Mouse (Mus musculus): ENCODE data around the gene Lcn3. TPM values are rescaled to one million over a fixed set of nuclear protein-coding genes. Genes with fewer than 3 reads are reported as not detected.
A peak's percentile ranks its signal among the peaks of the same experiment; 100 is the strongest.
"Not testable (repeated sequence)": the region's sequence is repeated elsewhere in the genome, so short reads cannot be mapped to it uniquely, and the experiment has no call there.

The Lcn3 gene
- not detected in 2 replicates for polyA plus RNA-seq (2015; fragmentation: Nextera tagmentation; extraction: Ambion mirVana)

GRCm38 (mm10) chr2:25765269-25765668, at the start of gene Lcn3:
Lcn3 (plus strand) TSS chr2:25765569.
- Histone ChIP-seq H3K9me3 (ENCODE audit: low read length) (no peaks in the 10 kb centered on the region), H3K4me2 (replicated peaks; ENCODE audit: low read depth, low read length) (no peak within 1 kb of the TSS), H3K27me3 (ENCODE audit: insufficient read depth, low read length) (no peaks in the 10 kb centered on the region), H3K9ac (replicated peaks; ENCODE audit: low read length) (no peak within 1 kb of the TSS), H3K4me1 (ENCODE audit: insufficient read depth, low read length) (no peaks in the 10 kb centered on the region), H3K4me3 (ENCODE audit: low read length) (no peak within 1 kb of the TSS), H3K36me3 (ENCODE audit: insufficient read depth, low read length) (no peaks in the 10 kb centered on the region), H3K27ac (ENCODE audit: low read length) (no peak within 1 kb of the TSS)
- no peak for ATAC-seq (ENCODE audit: low FRiP score, low TSS enrichment)
- 44% methylated on average over 2 of the region's 2 CpGs for WGBS

GRCm38 (mm10) chr2:25717222-25717621, 48.1 kb upstream of the Lcn3 start:
- H3K4me3 ChIP-seq (ENCODE audit: low read length): no peak overlapping the region
- ATAC-seq (ENCODE audit: low FRiP score, low TSS enrichment): no peak
- no peak overlapping the region for H3K27ac ChIP-seq (ENCODE audit: low read length)
- no peaks in the 10 kb centered on the region for H3K4me1 ChIP-seq (ENCODE audit: insufficient read depth, low read length)
- no peaks in the 10 kb centered on the region for H3K9me3 ChIP-seq (ENCODE audit: low read length)
- no peaks in the 10 kb centered on the region for H3K36me3 ChIP-seq (ENCODE audit: insufficient read depth, low read length)
- no peak overlapping the region for H3K9ac ChIP-seq (replicated peaks; ENCODE audit: low read length)
- H3K4me2 ChIP-seq (replicated peaks; ENCODE audit: low read depth, low read length): no peak overlapping the region
- no peaks in the 10 kb centered on the region for H3K27me3 ChIP-seq (ENCODE audit: insufficient read depth, low read length)

GRCm38 (mm10) chr2:25733199-25733930, 32.0 kb upstream of the Lcn3 start:
- WGBS: 18% methylated on average over 2 of the region's 2 CpGs
- Histone ChIP-seq H3K9ac (replicated peaks; ENCODE audit: low read length) (no peak overlapping the region), H3K9me3 (ENCODE audit: low read length) (no peaks in the 10 kb centered on the region), H3K4me3 (ENCODE audit: low read length) (no peak overlapping the region), H3K4me1 (ENCODE audit: insufficient read depth, low read length) (no peaks in the 10 kb centered on the region), H3K4me2 (replicated peaks; ENCODE audit: low read depth, low read length) (no peak overlapping the region), H3K36me3 (ENCODE audit: insufficient read depth, low read length) (no peaks in the 10 kb centered on the region), H3K27ac (ENCODE audit: low read length) (peak overlapping the region; percentile 37; the same call in 1 of the 2 replicates), H3K27me3 (ENCODE audit: insufficient read depth, low read length) (no peaks in the 10 kb centered on the region)
- ATAC-seq (ENCODE audit: low FRiP score, low TSS enrichment): peak; percentile 27; the same call in 1 of the 2 replicates

GRCm38 (mm10) chr2:25736709-25737108, 28.7 kb upstream of the Lcn3 start, which contains the start of gene Obp2b:
Obp2b (plus strand) TSS chr2:25737009.
- ATAC-seq (ENCODE audit: low FRiP score, low TSS enrichment); H3K9ac ChIP-seq (replicated peaks; ENCODE audit: low read length): not testable (repeated sequence)
- 74% methylated on average over 3 of the region's 3 CpGs for WGBS

GRCm38 (mm10) chr2:25741671-25742070, 23.7 kb upstream of the Lcn3 start:
- WGBS: 76% methylated on average over 1 of the region's 1 CpGs
- no peak overlapping the region for H3K4me2 ChIP-seq (replicated peaks; ENCODE audit: low read depth, low read length)
- H3K4me1 ChIP-seq (ENCODE audit: insufficient read depth, low read length): no peaks in the 10 kb centered on the region
- no peak overlapping the region for H3K27ac ChIP-seq (ENCODE audit: low read length)
- no peak overlapping the region for H3K9ac ChIP-seq (replicated peaks; ENCODE audit: low read length)
- H3K27me3 ChIP-seq (ENCODE audit: insufficient read depth, low read length): no peaks in the 10 kb centered on the region
- H3K9me3 ChIP-seq (ENCODE audit: low read length): no peaks in the 10 kb centered on the region
- no peak overlapping the region for H3K4me3 ChIP-seq (ENCODE audit: low read length)
- ATAC-seq (ENCODE audit: low FRiP score, low TSS enrichment): no peak
- no peaks in the 10 kb centered on the region for H3K36me3 ChIP-seq (ENCODE audit: insufficient read depth, low read length)

More at GRCm38 (mm10) chr2:25736709-25737108, 28.7 kb upstream of the Lcn3 start, which contains the start of gene Obp2b:
- not testable (repeated sequence) for H3K9me3 ChIP-seq (ENCODE audit: low read length); H3K27ac ChIP-seq (ENCODE audit: low read length); H3K27me3 ChIP-seq (ENCODE audit: insufficient read depth, low read length); H3K4me2 ChIP-seq (replicated peaks; ENCODE audit: low read depth, low read length); H3K4me3 ChIP-seq (ENCODE audit: low read length); H3K36me3 ChIP-seq (ENCODE audit: insufficient read depth, low read length); H3K4me1 ChIP-seq (ENCODE audit: insufficient read depth, low read length)

- 77% methylated on average over 1 of the region's 1 CpGs for WGBS
- ATAC-seq (ENCODE audit: low FRiP score, low TSS enrichment): no peak
- H3K9me3 ChIP-seq (ENCODE audit: low read length): peaks cover 3% of the 10 kb centered on the region; the same call in 1 of the 2 replicates
- H3K4me1 ChIP-seq (ENCODE audit: insufficient read depth, low read length): no peaks in the 10 kb centered on the region
- H3K4me2 ChIP-seq (replicated peaks; ENCODE audit: low read depth, low read length): no peak overlapping the region
- no peak overlapping the region for H3K4me3 ChIP-seq (ENCODE audit: low read length)
- no peak overlapping the region for H3K27ac ChIP-seq (ENCODE audit: low read length)
- H3K27me3 ChIP-seq (ENCODE audit: insufficient read depth, low read length): no peaks in the 10 kb centered on the region
- H3K36me3 ChIP-seq (ENCODE audit: insufficient read depth, low read length): no peaks in the 10 kb centered on the region
- H3K9ac ChIP-seq (replicated peaks; ENCODE audit: low read length): no peak overlapping the region
These were observed 11.2 kb upstream of the Lcn3 start for GRCm38 (mm10) chr2:25754201-25754600.

- Histone ChIP-seq H3K9me3 (ENCODE audit: low read length) (peaks cover 3% of the 10 kb centered on the region; the same call in 1 of the 2 replicates), H3K4me1 (ENCODE audit: insufficient read depth, low read length) (no peaks in the 10 kb centered on the region), H3K27ac (ENCODE audit: low read length) (peak overlapping the region; percentile 25; the same call in 1 of the 2 replicates), H3K4me2 (replicated peaks; ENCODE audit: low read depth, low read length) (no peak overlapping the region), H3K4me3 (ENCODE audit: low read length) (no peak overlapping the region), H3K9ac (replicated peaks; ENCODE audit: low read length) (no peak overlapping the region), H3K27me3 (ENCODE audit: insufficient read depth, low read length) (no peaks in the 10 kb centered on the region), H3K36me3 (ENCODE audit: insufficient read depth, low read length) (no peaks in the 10 kb centered on the region)
- ATAC-seq (ENCODE audit: low FRiP score, low TSS enrichment): peak; percentile 67
- WGBS: 14% methylated on average over 4 of the region's 4 CpGs
These were observed 7.2 kb upstream of the Lcn3 start for GRCm38 (mm10) chr2:25758064-25758625.

GRCm38 (mm10) chr2:25767764-25768163, 2.4 kb downstream of the Lcn3 start:
- Histone ChIP-seq H3K4me3 (ENCODE audit: low read length) (no peak overlapping the region), H3K27ac (ENCODE audit: low read length) (no peak overlapping the region), H3K4me2 (replicated peaks; ENCODE audit: low read depth, low read length) (no peak overlapping the region), H3K9ac (replicated peaks; ENCODE audit: low read length) (no peak overlapping the region), H3K36me3 (ENCODE audit: insufficient read depth, low read length) (no peaks in the 10 kb centered on the region), H3K4me1 (ENCODE audit: insufficient read depth, low read length) (no peaks in the 10 kb centered on the region), H3K9me3 (ENCODE audit: low read length) (no peaks in the 10 kb centered on the region), H3K27me3 (ENCODE audit: insufficient read depth, low read length) (no peaks in the 10 kb centered on the region)
- no peak for ATAC-seq (ENCODE audit: low FRiP score, low TSS enrichment)
- 81% methylated on average over 4 of the region's 4 CpGs for WGBS

GRCm38 (mm10) chr2:25773507-25773906, 8.1 kb downstream of the Lcn3 start:
- no peak overlapping the region for H3K9ac ChIP-seq (replicated peaks; ENCODE audit: low read length)
- H3K4me2 ChIP-seq (replicated peaks; ENCODE audit: low read depth, low read length): no peak overlapping the region
- no peaks in the 10 kb centered on the region for H3K27me3 ChIP-seq (ENCODE audit: insufficient read depth, low read length)
- H3K4me1 ChIP-seq (ENCODE audit: insufficient read depth, low read length): no peaks in the 10 kb centered on the region
- 90% methylated on average over 2 of the region's 2 CpGs for WGBS
- H3K9me3 ChIP-seq (ENCODE audit: low read length): no peaks in the 10 kb centered on the region
- no peaks in the 10 kb centered on the region for H3K36me3 ChIP-seq (ENCODE audit: insufficient read depth, low read length)
- H3K27ac ChIP-seq (ENCODE audit: low read length): no peak overlapping the region
- ATAC-seq (ENCODE audit: low FRiP score, low TSS enrichment): no peak
- H3K4me3 ChIP-seq (ENCODE audit: low read length): no peak overlapping the region

GRCm38 (mm10) chr2:25774640-25775039, 9.3 kb downstream of the Lcn3 start:
- no peak overlapping the region for H3K4me2 ChIP-seq (replicated peaks; ENCODE audit: low read depth, low read length)
- WGBS: 86% methylated on average over 2 of the region's 2 CpGs
- H3K9ac ChIP-seq (replicated peaks; ENCODE audit: low read length): no peak overlapping the region
- H3K27ac ChIP-seq (ENCODE audit: low read length): no peak overlapping the region
- no peaks in the 10 kb centered on the region for H3K4me1 ChIP-seq (ENCODE audit: insufficient read depth, low read length)
- no peaks in the 10 kb centered on the region for H3K27me3 ChIP-seq (ENCODE audit: insufficient read depth, low read length)
- H3K9me3 ChIP-seq (ENCODE audit: low read length): no peaks in the 10 kb centered on the region
- ATAC-seq (ENCODE audit: low FRiP score, low TSS enrichment): no peak
- no peaks in the 10 kb centered on the region for H3K36me3 ChIP-seq (ENCODE audit: insufficient read depth, low read length)
- H3K4me3 ChIP-seq (ENCODE audit: low read length): no peak overlapping the region
